Mouse (Mus musculus): ENCODE measurements around the gene Atp2b1. TPM values are rescaled to one million over a fixed set of nuclear protein-coding genes. Genes with fewer than 3 reads are reported as not detected.

Atp2b1 gene
- polyA plus RNA-seq, 1 experiment: 9.3 TPM

GRCm38 (mm10) chr10:99012086-99012485 is 97.9 kb downstream of the Atp2b1 start:
- DNase-seq (ENCODE audit: low read depth in 1 of 2, low spot score in 2 of 2): no peak
- H3K4me3 ChIP-seq (ENCODE audit: extremely low read depth, insufficient read depth, insufficient read length): no peak overlapping the region
- TF ChIP-seq POLR2A (IDR thresholded peaks at IDR 0.05; ENCODE audit: low read depth, low read length) (no peak), CTCF (IDR thresholded peaks at IDR 0.05; ENCODE audit: extremely low read depth, insufficient read depth, insufficient read length, insufficient replicate concordance) (no peak)
- no peaks in the 10 kb centered on the region for H3K27me3 ChIP-seq (ENCODE audit: control insufficient read depth, insufficient read depth, low read length)
- H3K4me1 ChIP-seq (ENCODE audit: control insufficient read depth, insufficient read depth, insufficient read length): no peaks in the 10 kb centered on the region
- H3K36me3 ChIP-seq (ENCODE audit: control insufficient read depth, insufficient read depth, low read length): peaks cover 40% of the 10 kb centered on the region
- no peak overlapping the region for H3K27ac ChIP-seq (ENCODE audit: insufficient read depth, low read length)
- 87% methylated on average over 5 of the region's 5 CpGs for WGBS

- H3K36me3 ChIP-seq (ENCODE audit: control insufficient read depth, insufficient read depth, low read length): peaks cover 49% of the 10 kb centered on the region
- no peak for DNase-seq (ENCODE audit: low read depth in 1 of 2, low spot score in 2 of 2)
- no peak overlapping the region for H3K4me3 ChIP-seq (ENCODE audit: extremely low read depth, insufficient read depth, insufficient read length)
- no peaks in the 10 kb centered on the region for H3K4me1 ChIP-seq (ENCODE audit: control insufficient read depth, insufficient read depth, insufficient read length)
- WGBS: 97% methylated on average over 13 of the region's 13 CpGs
- TF ChIP-seq POLR2A (IDR thresholded peaks at IDR 0.05; ENCODE audit: low read depth, low read length) (no peak), CTCF (IDR thresholded peaks at IDR 0.05; ENCODE audit: extremely low read depth, insufficient read depth, insufficient read length, insufficient replicate concordance) (no peak)
- no peaks in the 10 kb centered on the region for H3K27me3 ChIP-seq (ENCODE audit: control insufficient read depth, insufficient read depth, low read length)
- H3K27ac ChIP-seq (ENCODE audit: insufficient read depth, low read length): no peak overlapping the region
These were observed 100.5 kb downstream of the Atp2b1 start for GRCm38 (mm10) chr10:99014737-99015136.

DNA sequence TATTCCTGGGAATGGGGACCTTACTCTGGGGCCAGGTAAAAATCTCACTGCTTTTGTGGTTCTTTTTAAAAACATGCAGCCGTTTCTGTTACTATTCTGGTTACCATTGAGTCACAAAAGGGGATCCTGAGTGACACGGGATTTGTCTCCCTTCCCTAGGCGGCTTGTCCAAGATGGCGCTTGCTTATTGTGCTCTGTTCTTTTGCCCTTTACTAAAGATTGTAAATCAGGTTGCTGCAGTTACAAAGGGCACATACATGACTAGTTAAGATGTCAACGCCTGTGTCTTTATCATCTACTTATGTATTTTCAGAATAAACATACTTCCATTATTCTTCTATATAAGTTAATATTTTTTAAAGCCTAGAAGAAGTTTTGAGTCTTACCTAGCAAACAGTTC is 102.8 kb downstream of the Atp2b1 start:
- H3K4me1 ChIP-seq (ENCODE audit: control insufficient read depth, insufficient read depth, insufficient read length): no peaks in the 10 kb centered on the region
- WGBS: 90% methylated on average over 5 of the region's 5 CpGs

DNA sequence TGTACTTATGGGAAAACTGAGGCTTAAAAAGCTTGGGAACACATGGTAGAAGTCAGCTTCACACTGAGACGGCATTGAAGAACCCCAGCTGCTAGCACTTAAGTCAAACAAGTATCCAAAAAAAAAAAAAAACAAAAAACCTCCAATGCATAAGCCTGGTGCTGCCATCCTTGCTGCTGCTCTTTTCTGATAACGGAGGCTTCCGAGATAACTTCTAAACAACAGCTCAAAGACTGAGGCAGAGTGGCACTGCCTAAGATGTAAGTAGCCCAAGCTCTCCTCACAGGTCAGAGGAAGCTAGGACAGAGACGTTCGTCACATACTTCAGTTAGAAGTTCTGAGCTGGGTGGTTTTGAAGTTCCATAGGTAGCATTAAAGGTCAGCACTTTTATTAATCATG is 113.3 kb downstream of the Atp2b1 start:
- 92% methylated on average over 5 of the region's 5 CpGs for WGBS
- Histone ChIP-seq H3K27me3 (ENCODE audit: control insufficient read depth, insufficient read depth, low read length) (no peaks in the 10 kb centered on the region), H3K36me3 (ENCODE audit: control insufficient read depth, insufficient read depth, low read length) (peaks cover 10% of the 10 kb centered on the region), H3K4me1 (ENCODE audit: control insufficient read depth, insufficient read depth, insufficient read length) (no peaks in the 10 kb centered on the region), H3K27ac (ENCODE audit: insufficient read depth, low read length) (no peak overlapping the region), H3K4me3 (ENCODE audit: extremely low read depth, insufficient read depth, insufficient read length) (no peak overlapping the region)
- TF ChIP-seq CTCF (IDR thresholded peaks at IDR 0.05; ENCODE audit: extremely low read depth, insufficient read depth, insufficient read length, insufficient replicate concordance): no peak
- no peak for TF ChIP-seq POLR2A (IDR thresholded peaks at IDR 0.05; ENCODE audit: low read depth, low read length)
- DNase-seq (ENCODE audit: low read depth in 1 of 2, low spot score in 2 of 2): no peak

More for the DNA sequence above, 102.8 kb downstream of the Atp2b1 start:
- DNase-seq (ENCODE audit: low read depth in 1 of 2, low spot score in 2 of 2): no peak
- peaks cover 43% of the 10 kb centered on the region for H3K36me3 ChIP-seq (ENCODE audit: control insufficient read depth, insufficient read depth, low read length)
- H3K27ac ChIP-seq (ENCODE audit: insufficient read depth, low read length): no peak overlapping the region
- H3K27me3 ChIP-seq (ENCODE audit: control insufficient read depth, insufficient read depth, low read length): no peaks in the 10 kb centered on the region
- no peak overlapping the region for H3K4me3 ChIP-seq (ENCODE audit: extremely low read depth, insufficient read depth, insufficient read length)
- TF ChIP-seq POLR2A (IDR thresholded peaks at IDR 0.05; ENCODE audit: low read depth, low read length) (no peak), CTCF (IDR thresholded peaks at IDR 0.05; ENCODE audit: extremely low read depth, insufficient read depth, insufficient read length, insufficient replicate concordance) (no peak)

DNA sequence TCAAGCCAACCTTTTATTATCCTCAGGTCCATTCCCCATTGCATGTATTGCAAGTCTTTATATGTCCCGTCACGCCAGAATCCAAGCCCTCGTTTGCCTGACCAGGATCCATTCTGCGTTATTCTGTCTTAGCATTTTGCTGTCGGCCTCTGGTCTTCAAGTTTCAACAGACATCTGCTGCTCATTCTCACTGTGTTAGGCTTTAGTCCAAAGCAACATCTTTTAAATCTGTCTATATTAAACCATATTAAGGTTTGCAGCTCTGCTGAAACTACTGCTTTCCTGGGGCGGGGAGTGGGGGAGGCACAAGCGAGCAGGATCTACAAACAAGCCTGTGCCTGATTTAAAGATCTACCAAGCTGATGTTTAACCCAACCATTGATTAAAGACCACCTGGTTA is 115.6 kb downstream of the Atp2b1 start:
- Histone ChIP-seq H3K36me3 (ENCODE audit: control insufficient read depth, insufficient read depth, low read length) (peaks cover 4% of the 10 kb centered on the region; the same call in 1 of the 2 replicates), H3K27ac (ENCODE audit: insufficient read depth, low read length) (no peak overlapping the region), H3K27me3 (ENCODE audit: control insufficient read depth, insufficient read depth, low read length) (no peaks in the 10 kb centered on the region), H3K4me1 (ENCODE audit: control insufficient read depth, insufficient read depth, insufficient read length) (no peaks in the 10 kb centered on the region), H3K4me3 (ENCODE audit: extremely low read depth, insufficient read depth, insufficient read length) (no peak overlapping the region)
- TF ChIP-seq CTCF (IDR thresholded peaks at IDR 0.05; ENCODE audit: extremely low read depth, insufficient read depth, insufficient read length, insufficient replicate concordance): no peak
- no peak for TF ChIP-seq POLR2A (IDR thresholded peaks at IDR 0.05; ENCODE audit: low read depth, low read length)
- DNase-seq (ENCODE audit: low read depth in 1 of 2, low spot score in 2 of 2): no peak
- WGBS: 94% methylated on average over 7 of the region's 7 CpGs

DNA sequence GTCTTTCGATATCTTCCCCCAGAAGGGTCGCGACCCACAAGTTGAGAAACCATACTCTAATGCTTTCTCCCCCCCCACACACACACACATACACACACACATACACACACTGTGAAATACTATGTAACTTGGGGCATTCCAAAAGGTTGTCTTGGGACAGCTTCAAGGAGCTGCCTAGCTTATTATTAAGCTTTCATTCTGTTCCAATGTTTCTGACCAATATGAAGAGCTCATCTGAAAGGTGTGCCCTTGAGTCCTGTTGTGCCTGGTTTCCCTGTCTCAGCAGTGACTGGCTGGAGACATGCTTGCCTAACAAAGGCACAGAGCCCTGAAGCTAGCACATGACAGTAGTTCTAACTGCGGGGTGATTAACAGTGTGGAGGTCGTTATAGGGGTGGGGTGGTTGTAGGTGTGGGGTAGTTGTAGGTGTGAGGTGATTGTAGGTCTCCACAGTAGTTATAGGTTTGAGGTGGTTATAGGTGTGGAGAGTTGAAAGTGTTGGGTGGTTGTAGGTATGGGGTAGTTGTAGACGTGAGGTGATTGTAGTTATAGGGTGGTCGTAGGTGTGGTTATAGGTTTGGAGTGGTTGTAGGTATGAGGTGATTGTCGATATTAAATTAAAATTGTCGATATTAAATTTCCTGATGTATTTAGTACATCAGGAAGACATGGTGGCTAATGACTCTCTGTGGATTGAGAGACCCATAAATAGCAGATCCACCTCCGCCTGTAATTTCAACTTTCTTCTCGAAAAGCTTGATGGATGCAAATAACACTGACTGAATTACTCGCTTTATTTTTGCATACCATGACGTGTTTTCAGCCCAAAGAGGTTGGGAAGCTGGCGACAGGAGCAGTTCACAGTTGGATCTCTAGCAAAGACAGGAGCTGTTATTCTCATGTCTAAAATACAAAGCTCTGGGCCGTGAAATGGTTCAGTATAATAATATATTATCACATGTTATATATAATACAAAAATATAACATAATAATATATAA is 119.9 kb downstream of the Atp2b1 start:
- H3K27ac ChIP-seq (ENCODE audit: insufficient read depth, low read length): no peak overlapping the region
- no peaks in the 10 kb centered on the region for H3K36me3 ChIP-seq (ENCODE audit: control insufficient read depth, insufficient read depth, low read length)
- DNase-seq (ENCODE audit: low read depth in 1 of 2, low spot score in 2 of 2): no peak
- H3K4me3 ChIP-seq (ENCODE audit: extremely low read depth, insufficient read depth, insufficient read length): no peak overlapping the region
- TF ChIP-seq POLR2A (IDR thresholded peaks at IDR 0.05; ENCODE audit: low read depth, low read length): no peak
- no peak for TF ChIP-seq CTCF (IDR thresholded peaks at IDR 0.05; ENCODE audit: extremely low read depth, insufficient read depth, insufficient read length, insufficient replicate concordance)
- WGBS: 92% methylated on average over 15 of the region's 15 CpGs
- no peaks in the 10 kb centered on the region for H3K27me3 ChIP-seq (ENCODE audit: control insufficient read depth, insufficient read depth, low read length)
- H3K4me1 ChIP-seq (ENCODE audit: control insufficient read depth, insufficient read depth, insufficient read length): no peaks in the 10 kb centered on the region

Measured in spleen, adult 2 months (tissue).